Mouse (Mus musculus) splenic B cell, adult 2 months (primary cell): Measurements from ENCODE around the gene Slc22a23.
A peak's percentile ranks its signal among the peaks of the same experiment; 100 is the strongest.

Experiments used
- DNase-seq: peaks from one replicate; pipeline ENCODE4 v3.0.0-alpha.2; 2011; ENCODE audit warnings: low read depth, low spot score
- H3K27me3 ChIP-seq: 2 replicates; pipeline ENCODE4 v1.6.1; 2012; ENCODE audit warnings: mild to moderate bottlenecking, low read length, moderate library complexity, mixed read lengths; ENCODE audit not compliant: control insufficient read depth, poor library complexity, insufficient read depth, severe bottlenecking
- H3K36me3 ChIP-seq: 2 replicates; pipeline ENCODE4 v1.6.1; 2012; ENCODE audit warnings: mild to moderate bottlenecking, low read length, moderate library complexity, mixed read lengths; ENCODE audit not compliant: control insufficient read depth, poor library complexity, insufficient read depth, severe bottlenecking

Gene Slc22a23

GRCm38 (mm10) chr13:34185371-34185770, 159.6 kb downstream of the Slc22a23 start:
- no peak for DNase-seq
- no peaks in the 10 kb centered on the region for H3K27me3 ChIP-seq
- no peaks in the 10 kb centered on the region for H3K36me3 ChIP-seq

GRCm38 (mm10) chr13:34181624-34182023, 163.4 kb downstream of the Slc22a23 start:
- no peaks in the 10 kb centered on the region for H3K36me3 ChIP-seq
- H3K27me3 ChIP-seq, result no peaks in the 10 kb centered on the region
- no peak for DNase-seq

DNA sequence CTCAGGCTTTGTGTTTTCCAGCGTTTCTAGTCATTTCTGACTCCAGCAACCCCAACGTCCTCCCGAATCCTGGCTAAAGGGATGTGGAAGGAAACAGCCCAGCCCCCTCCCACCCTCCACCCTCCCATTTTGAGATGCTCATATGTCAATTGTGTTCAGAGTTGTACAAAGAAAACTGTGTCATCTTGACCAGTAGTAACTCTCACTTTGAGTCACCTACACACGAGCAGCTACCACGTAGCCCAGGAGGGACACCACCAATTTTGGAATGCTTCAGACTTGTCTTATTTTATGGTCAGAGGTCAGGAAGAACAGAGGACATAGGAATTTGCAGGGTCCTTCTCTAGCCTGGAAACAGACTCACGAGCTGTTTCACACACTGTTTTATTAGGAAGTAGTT, 171.0 kb downstream of the Slc22a23 start:
- no peaks in the 10 kb centered on the region for H3K27me3 ChIP-seq
- no peaks in the 10 kb centered on the region; the same call in 1 of the 2 replicates for H3K36me3 ChIP-seq
- DNase-seq, result no peak

DNA sequence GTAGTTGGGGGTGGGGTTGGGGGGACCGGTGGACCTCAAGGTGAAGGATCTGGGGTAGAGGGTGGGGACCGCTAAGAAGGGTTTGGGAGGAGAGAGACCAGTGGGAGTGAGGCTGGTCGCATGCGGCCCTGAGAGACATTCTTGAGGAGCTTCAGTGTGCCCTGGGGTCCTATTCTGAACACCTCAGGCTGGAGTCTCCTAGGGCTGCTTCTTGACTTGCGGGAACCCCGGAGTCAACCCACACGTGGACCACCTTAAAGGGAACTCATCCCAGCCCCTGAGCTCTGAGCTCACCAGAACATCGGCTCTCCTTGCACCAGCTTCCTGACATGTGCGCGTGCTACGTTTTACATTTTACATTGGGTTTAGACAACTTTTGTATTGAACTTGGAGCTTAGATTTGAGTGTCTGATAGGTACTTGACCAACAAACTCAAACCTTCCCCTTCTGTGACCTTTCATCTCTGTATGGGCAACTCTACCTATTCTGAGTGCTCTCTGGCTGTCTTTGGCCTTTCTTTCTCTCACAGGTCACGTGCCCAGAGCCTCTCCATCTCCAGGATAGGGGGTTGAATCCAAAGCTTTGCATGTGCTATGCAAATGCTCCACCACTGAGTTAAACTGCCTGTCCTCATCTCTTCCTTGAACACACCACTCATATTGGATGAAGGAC, 181.5 kb downstream of the Slc22a23 start:
- H3K36me3 ChIP-seq, result peaks cover 5% of the 10 kb centered on the region
- H3K27me3 ChIP-seq, result no peaks in the 10 kb centered on the region
- peak; percentile 15 for DNase-seq

DNA sequence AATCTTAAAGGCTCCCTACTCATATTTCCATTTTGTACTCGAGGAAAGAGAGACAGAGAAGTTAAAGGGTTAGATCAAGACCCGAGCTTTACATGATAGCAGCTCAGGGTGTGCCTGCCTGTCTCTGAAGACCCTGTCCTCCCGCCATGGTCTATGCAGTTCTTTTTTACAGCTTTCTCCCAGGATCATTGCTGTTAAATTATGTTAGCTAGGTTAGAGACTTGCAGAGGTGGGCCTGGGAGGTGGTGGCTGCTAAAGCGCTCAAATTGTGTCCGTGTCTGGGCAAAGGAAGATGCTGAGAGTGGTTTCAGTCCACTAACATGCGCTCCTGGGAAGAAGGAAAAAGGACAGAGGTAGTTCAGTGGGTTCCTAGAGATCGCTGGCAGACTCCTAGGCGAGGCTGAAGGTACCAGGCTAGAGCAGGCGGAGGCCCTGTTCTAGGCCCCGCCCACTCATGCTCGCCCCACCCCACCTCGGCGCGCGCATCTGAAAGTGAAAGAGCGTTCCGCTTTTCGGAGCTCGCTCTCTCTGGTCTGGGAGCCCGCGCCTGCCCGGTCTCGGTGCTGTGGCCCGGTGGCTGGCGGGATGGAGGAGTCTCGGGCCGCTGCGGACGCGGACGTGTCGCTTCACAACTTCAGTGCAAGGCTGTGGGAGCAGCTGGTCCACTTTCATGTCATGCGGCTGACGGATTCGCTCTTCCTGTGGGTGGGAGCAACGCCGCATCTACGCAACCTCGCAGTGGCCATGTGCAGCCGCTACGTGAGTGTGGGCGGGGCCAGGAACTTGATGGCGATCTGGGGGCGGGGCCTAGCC, 182.3 kb downstream of the Slc22a23 start, which contains the start of gene Psmg4:
TSS of gene Psmg4 (plus strand) at position 474 of the 813 bp plus-strand sequence.
- peak; percentile 94 for DNase-seq
- Histone ChIP-seq H3K27me3 (no peaks in the 10 kb centered on the region), H3K36me3 (peaks cover 5% of the 10 kb centered on the region)

DNA sequence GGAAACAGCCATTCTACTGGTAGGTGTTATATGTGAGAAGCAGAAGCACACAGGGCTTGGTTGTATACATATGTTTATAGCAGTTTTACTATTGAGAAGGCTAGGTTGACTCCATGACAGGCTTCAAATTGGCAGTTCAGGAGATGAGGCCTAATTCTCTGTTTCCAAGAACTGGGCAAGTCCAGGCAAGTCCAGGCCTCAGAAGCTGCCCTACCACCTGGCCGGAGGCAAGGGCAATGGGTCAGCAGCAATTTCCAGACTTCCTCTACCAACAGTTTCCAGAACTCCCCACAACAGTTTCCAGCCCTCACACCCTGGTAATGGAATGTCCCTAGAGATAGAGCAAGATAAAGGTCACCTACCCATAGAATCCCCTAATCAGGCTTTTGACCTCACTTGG, 185.1 kb downstream of the Slc22a23 start:
- DNase-seq, result no peak
- no peaks in the 10 kb centered on the region for H3K36me3 ChIP-seq
- no peaks in the 10 kb centered on the region for H3K27me3 ChIP-seq

- DNase-seq, result no peak
- H3K27me3 ChIP-seq, result 0 out of 2 replicates have a peak, but pooled peaks cover 2% of the 10 kb centered on the region
- H3K36me3 ChIP-seq, result no peaks in the 10 kb centered on the region
Observed at GRCm38 (mm10) chr13:34157596-34158157, 187.3 kb downstream of the Slc22a23 start.

GRCm38 (mm10) chr13:34156840-34157185, 188.2 kb downstream of the Slc22a23 start:
- Histone ChIP-seq H3K36me3 (no peaks in the 10 kb centered on the region), H3K27me3 (0 out of 2 replicates have a peak, but pooled peaks cover 2% of the 10 kb centered on the region)
- DNase-seq, result no peak

- 0 out of 2 replicates have a peak, but pooled peaks cover 2% of the 10 kb centered on the region for H3K27me3 ChIP-seq
- peak; percentile 16 for DNase-seq
Observed at GRCm38 (mm10) chr13:34156133-34156839, 188.7 kb downstream of the Slc22a23 start.

DNA sequence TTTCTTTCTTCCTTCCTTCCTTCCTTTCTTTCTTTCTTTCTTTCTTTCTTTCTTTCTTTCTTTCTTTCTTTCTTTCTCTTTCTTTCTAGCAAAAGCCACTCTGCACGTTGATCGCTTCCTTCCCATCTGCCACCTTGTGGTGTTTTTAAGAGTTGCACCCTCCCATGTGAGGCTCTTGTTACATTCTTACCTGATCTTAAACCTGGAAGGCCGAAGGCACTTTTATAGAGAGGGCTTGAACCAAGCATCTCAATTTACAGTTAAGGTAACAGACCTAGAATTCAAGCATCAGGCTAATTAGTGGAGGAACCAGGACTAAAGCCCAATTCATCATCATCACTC, 190.1 kb downstream of the Slc22a23 start:
- no peaks in the 10 kb centered on the region for H3K36me3 ChIP-seq
- DNase-seq, result peak; percentile 81
- 0 out of 2 replicates have a peak, but pooled peaks cover 2% of the 10 kb centered on the region for H3K27me3 ChIP-seq

More at GRCm38 (mm10) chr13:34156133-34156839, 188.7 kb downstream of the Slc22a23 start:
- H3K36me3 ChIP-seq, result no peaks in the 10 kb centered on the region

GRCm38 (mm10) chr13:34154217-34154930, 190.6 kb downstream of the Slc22a23 start:
- Histone ChIP-seq H3K27me3 (0 out of 2 replicates have a peak, but pooled peaks cover 2% of the 10 kb centered on the region), H3K36me3 (no peaks in the 10 kb centered on the region)
- DNase-seq, result peak; percentile 82

- H3K27me3 ChIP-seq, result 0 out of 2 replicates have a peak, but pooled peaks cover 2% of the 10 kb centered on the region
- H3K36me3 ChIP-seq, result no peaks in the 10 kb centered on the region
- DNase-seq, result no peak
Observed at GRCm38 (mm10) chr13:34153254-34154011, 191.5 kb downstream of the Slc22a23 start.

- Histone ChIP-seq H3K36me3 (no peaks in the 10 kb centered on the region), H3K27me3 (0 out of 2 replicates have a peak, but pooled peaks cover 2% of the 10 kb centered on the region)
Observed at GRCm38 (mm10) chr13:34152695-34153094, 192.3 kb downstream of the Slc22a23 start.

More at GRCm38 (mm10) chr13:34152695-34153094, 192.3 kb downstream of the Slc22a23 start:
- no peak for DNase-seq
